Mouse (Mus musculus): ENCODE data around the gene N4bp2. TPM values are rescaled to one million over a fixed set of nuclear protein-coding genes. Genes with fewer than 3 reads are reported as not detected.
A peak's percentile ranks its signal among the peaks of the same experiment; 100 is the strongest.
"Not testable (repeated sequence)": the region's sequence is repeated elsewhere in the genome, so short reads cannot be mapped to it uniquely, and the experiment has no call there.

N4bp2 gene
- 31.6 and 33.1 TPM in 2 replicates for polyA plus RNA-seq (2016; fragmentation: Nextera tagmentation; extraction: Ambion mirVana)

- DNase-seq (ENCODE audit: low spot score) = peak; percentile 86
- under 1% methylated on average over 77 of the region's 80 CpGs for WGBS
Observed at GRCm38 (mm10) chr5:65763088-65763915, at the start of gene N4bp2. Gene N4bp2, plus strand, starts transcription at chr5:65763521.

GRCm38 (mm10) chr5:65715084-65715483 lies 48.2 kb upstream of the N4bp2 start:
- H3K9me3 ChIP-seq = no peaks in the 10 kb centered on the region
- 85% methylated on average over 6 of the region's 6 CpGs for WGBS
- DNase-seq (ENCODE audit: low spot score) = no peak
- no peak overlapping the region for H3K4me3 ChIP-seq
- H3K27me3 ChIP-seq (ENCODE audit: insufficient read depth, poor library complexity, severe bottlenecking) = no peaks in the 10 kb centered on the region
- H3K27ac ChIP-seq = no peak overlapping the region
- H3K4me1 ChIP-seq = peaks cover 3% of the 10 kb centered on the region; the same call in 1 of the 2 replicates
- H3K36me3 ChIP-seq = no peaks in the 10 kb centered on the region

More at GRCm38 (mm10) chr5:65763088-65763915, at the start of gene N4bp2:
- Histone ChIP-seq H3K27me3 (ENCODE audit: insufficient read depth, poor library complexity, severe bottlenecking) (no peaks in the 10 kb centered on the region), H3K36me3 (no peaks in the 10 kb centered on the region), H3K4me1 (peaks cover 10% of the 10 kb centered on the region), H3K27ac (peak within 1 kb of the TSS; percentile 100), H3K9me3 (no peaks in the 10 kb centered on the region), H3K4me3 (peak within 1 kb of the TSS; percentile 97)

- Histone ChIP-seq H3K4me1 (peaks cover 3% of the 10 kb centered on the region; the same call in 1 of the 2 replicates), H3K27ac (peak overlapping the region; percentile 69; the same call in 1 of the 2 replicates), H3K9me3 (no peaks in the 10 kb centered on the region), H3K27me3 (ENCODE audit: insufficient read depth, poor library complexity, severe bottlenecking) (no peaks in the 10 kb centered on the region), H3K4me3 (no peak overlapping the region), H3K36me3 (no peaks in the 10 kb centered on the region)
- DNase-seq (ENCODE audit: low spot score) = no peak
- WGBS = 74% methylated on average over 18 of the region's 18 CpGs
Observed at GRCm38 (mm10) chr5:65717063-65717902, 46.0 kb upstream of the N4bp2 start.

- not testable (repeated sequence) for H3K27me3 ChIP-seq (ENCODE audit: insufficient read depth, poor library complexity, severe bottlenecking); H3K4me3 ChIP-seq; DNase-seq (ENCODE audit: low spot score); H3K4me1 ChIP-seq; H3K9me3 ChIP-seq; H3K36me3 ChIP-seq
- WGBS = 86% methylated on average over 8 of the region's 8 CpGs
- H3K27ac ChIP-seq = peak overlapping the region; percentile 69; the same call in 1 of the 2 replicates
Observed at GRCm38 (mm10) chr5:65717903-65718211, 45.5 kb upstream of the N4bp2 start.

- peak; percentile 84 for DNase-seq (ENCODE audit: low spot score)
- H3K4me3 ChIP-seq = no peak overlapping the region
- 11% methylated on average over 3 of the region's 3 CpGs for WGBS
- H3K4me1 ChIP-seq = peaks cover 3% of the 10 kb centered on the region; the same call in 1 of the 2 replicates
- no peaks in the 10 kb centered on the region for H3K36me3 ChIP-seq
- H3K9me3 ChIP-seq = no peaks in the 10 kb centered on the region
- peak overlapping the region; percentile 69 for H3K27ac ChIP-seq
- no peaks in the 10 kb centered on the region for H3K27me3 ChIP-seq (ENCODE audit: insufficient read depth, poor library complexity, severe bottlenecking)
Observed at GRCm38 (mm10) chr5:65718368-65718767, 45.0 kb upstream of the N4bp2 start.

- peaks cover 21% of the 10 kb centered on the region for H3K4me1 ChIP-seq
- no peaks in the 10 kb centered on the region for H3K27me3 ChIP-seq (ENCODE audit: insufficient read depth, poor library complexity, severe bottlenecking)
- peak overlapping the region; percentile 61 for H3K4me3 ChIP-seq
- no peaks in the 10 kb centered on the region for H3K36me3 ChIP-seq
- peak overlapping the region; percentile 92 for H3K27ac ChIP-seq
- DNase-seq (ENCODE audit: low spot score) = peak; percentile 90
- H3K9me3 ChIP-seq = no peaks in the 10 kb centered on the region
- WGBS = 1% methylated on average over 23 of the region's 23 CpGs
Observed at GRCm38 (mm10) chr5:65724311-65725054, 38.8 kb upstream of the N4bp2 start.

- Histone ChIP-seq H3K27me3 (ENCODE audit: insufficient read depth, poor library complexity, severe bottlenecking) (no peaks in the 10 kb centered on the region), H3K36me3 (no peaks in the 10 kb centered on the region), H3K27ac (peak overlapping the region; percentile 87), H3K9me3 (no peaks in the 10 kb centered on the region), H3K4me1 (peaks cover 19% of the 10 kb centered on the region; the same call in 1 of the 2 replicates), H3K4me3 (no peak overlapping the region)
- DNase-seq (ENCODE audit: low spot score) = peak; percentile 94
- WGBS = 41% methylated on average over 9 of the region's 9 CpGs
Observed at GRCm38 (mm10) chr5:65731173-65732007, 31.9 kb upstream of the N4bp2 start.

- H3K36me3 ChIP-seq = no peaks in the 10 kb centered on the region
- peaks cover 9% of the 10 kb centered on the region; the same call in 1 of the 2 replicates for H3K4me1 ChIP-seq
- H3K27ac ChIP-seq = no peak overlapping the region
- DNase-seq (ENCODE audit: low spot score) = peak; percentile 57
- no peaks in the 10 kb centered on the region for H3K27me3 ChIP-seq (ENCODE audit: insufficient read depth, poor library complexity, severe bottlenecking)
- H3K4me3 ChIP-seq = no peak overlapping the region
- WGBS = 84% methylated on average over 2 of the region's 2 CpGs
- H3K9me3 ChIP-seq = no peaks in the 10 kb centered on the region
Observed at GRCm38 (mm10) chr5:65735601-65736000, 27.7 kb upstream of the N4bp2 start.

GRCm38 (mm10) chr5:65739366-65739765 lies 24.0 kb upstream of the N4bp2 start:
- Histone ChIP-seq H3K9me3 (no peaks in the 10 kb centered on the region), H3K27ac (no peak overlapping the region), H3K36me3 (no peaks in the 10 kb centered on the region), H3K27me3 (ENCODE audit: insufficient read depth, poor library complexity, severe bottlenecking) (no peaks in the 10 kb centered on the region), H3K4me1 (no peaks in the 10 kb centered on the region), H3K4me3 (no peak overlapping the region)
- no peak for DNase-seq (ENCODE audit: low spot score)
- 88% methylated on average over 3 of the region's 3 CpGs for WGBS

- WGBS = 79% methylated on average over 5 of the region's 5 CpGs
- Histone ChIP-seq H3K27me3 (ENCODE audit: insufficient read depth, poor library complexity, severe bottlenecking) (no peaks in the 10 kb centered on the region), H3K9me3 (no peaks in the 10 kb centered on the region), H3K4me3 (no peak overlapping the region), H3K27ac (no peak overlapping the region), H3K4me1 (0 out of 2 replicates have a peak, but pooled peaks cover 4% of the 10 kb centered on the region), H3K36me3 (no peaks in the 10 kb centered on the region)
- DNase-seq (ENCODE audit: low spot score) = no peak
Observed at GRCm38 (mm10) chr5:65746908-65747307, 16.4 kb upstream of the N4bp2 start.

GRCm38 (mm10) chr5:65748386-65748785 lies 14.9 kb upstream of the N4bp2 start:
- 60% methylated on average over 2 of the region's 2 CpGs for WGBS
- no peak for DNase-seq (ENCODE audit: low spot score)
- H3K36me3 ChIP-seq = no peaks in the 10 kb centered on the region
- no peak overlapping the region for H3K27ac ChIP-seq
- no peaks in the 10 kb centered on the region for H3K27me3 ChIP-seq (ENCODE audit: insufficient read depth, poor library complexity, severe bottlenecking)
- no peaks in the 10 kb centered on the region for H3K9me3 ChIP-seq
- 0 out of 2 replicates have a peak, but pooled peaks cover 4% of the 10 kb centered on the region for H3K4me1 ChIP-seq
- H3K4me3 ChIP-seq = no peak overlapping the region

GRCm38 (mm10) chr5:65748880-65749279 lies 14.4 kb upstream of the N4bp2 start:
- DNase-seq (ENCODE audit: low spot score) = no peak
- H3K9me3 ChIP-seq = no peaks in the 10 kb centered on the region
- H3K4me1 ChIP-seq = 0 out of 2 replicates have a peak, but pooled peaks cover 4% of the 10 kb centered on the region
- no peaks in the 10 kb centered on the region for H3K36me3 ChIP-seq
- no peak overlapping the region for H3K4me3 ChIP-seq
- H3K27me3 ChIP-seq (ENCODE audit: insufficient read depth, poor library complexity, severe bottlenecking) = no peaks in the 10 kb centered on the region
- no peak overlapping the region for H3K27ac ChIP-seq
